ENCODE assay signal across 10 mouse cellular contexts in genomic region chr16:62858018-62858417, GRCm38 (mm10). TPM values are rescaled to one million over a fixed set of nuclear protein-coding genes. Genes with fewer than 3 reads are reported as not detected.
DNase-seq lines count a peak whose midpoint lies in the region; ATAC-seq and TF ChIP-seq lines count a peak whose summit lies in the region.
"Had no signal": no experiment of that assay in that cellular context is flagged by ENCODE, and none has a peak within 500 bp of the region (broad histone marks: within the 10 kb centered on the region; RNA-seq: fewer than 3 reads in every experiment).

No protein-coding gene starts in this region.

- no peak overlapping the region for H3K4me3 ChIP-seq in left cerebral cortex, adult 2 months
- H3K4me3 ChIP-seq: myocyte had no signal

- DNase-seq in adrenal gland, postnatal 14 days, result peak; percentile 45
- no peak for DNase-seq in adrenal gland, postnatal 25 days
- DNase-seq in left cerebral cortex, adult 2 months (ENCODE audit: extremely low spot score in 1 of 2, low spot score in 2 of 2), result no peak
- no peak for DNase-seq in left cerebral cortex, postnatal 36 days (ENCODE audit: low spot score in 2 of 2)
- no peak for DNase-seq in heart, adult 9 months (ENCODE audit: low spot score in 2 of 2)
- DNase-seq in gastrocnemius, postnatal 14 days, result no peak

- no peak overlapping the region for H3K27ac ChIP-seq in left cerebral cortex, adult 2 months

- peak; percentile 59 for TF ChIP-seq CTCF in left cerebral cortex, adult 2 months (IDR thresholded peaks at IDR 0.05)

- intact Hi-C loops in left cerebral cortex, adult 2 months (cut with DNase I), result no loop called here
- intact Hi-C loops in left cerebral cortex, postnatal 36 days (cut with DNase I), result no loop called here
- intact Hi-C loops in gastrocnemius, postnatal 14 days (cut with DNase I; ENCODE audit: low total_unique reads), result no loop called here

- ATAC-seq in common myeloid progenitor, adult 5-6 weeks (replicated peaks; ENCODE audit: low read depth, poor library complexity, severe bottlenecking), result peak; percentile 53
- ATAC-seq in megakaryocyte, adult 5-6 weeks (ENCODE audit: poor library complexity, severe bottlenecking), result peak; percentile 38

RNA-seq across cellular contexts. Expression of gene Pros1, which starts 3.9 kb away (rescaled TPM):
- total RNA-seq in adrenal gland, postnatal 14 days (2021), result 42.1 and 47.9 TPM in 2 replicates
- 48.8 and 57.5 TPM in 2 replicates for total RNA-seq in adrenal gland, postnatal 25 days (2021)
- total RNA-seq in left cerebral cortex, adult 2 months (2021), result 1 to 10 TPM; 8.7 to 9.4 TPM
- total RNA-seq in left cerebral cortex, postnatal 36 days (2021), result 1 to 10 TPM; 8.3 to 9.6 TPM
- total RNA-seq in common myeloid progenitor, adult 5-6 weeks (2017), result 6.8 and 8.1 TPM in 2 replicates
- total RNA-seq in megakaryocyte, adult 5-6 weeks (2015), result 22.6 and 24.1 TPM in 2 replicates
- total RNA-seq in megakaryocyte, adult 5-6 weeks (2017), result 31.0 and 36.0 TPM in 2 replicates
- 10 to 100 TPM; 14.4 to 15.8 TPM for total RNA-seq in gastrocnemius, postnatal 14 days (2021)

RNA-seq across cellular contexts. Expression of gene Arl13b, which starts 11.2 kb away (rescaled TPM):
- total RNA-seq in adrenal gland, postnatal 14 days (2021), result 11.9 and 13.4 TPM in 2 replicates
- 14.2 and 16.1 TPM in 2 replicates for total RNA-seq in adrenal gland, postnatal 25 days (2021)
- 10 to 100 TPM in 1 of 2 experiments, 1 to 10 TPM in 1; 10.0 to 12.5 TPM for total RNA-seq in left cerebral cortex, adult 2 months (2021)
- total RNA-seq in left cerebral cortex, postnatal 36 days (2021), result 10 to 100 TPM in 1 of 2 experiments, 1 to 10 TPM in 1; 10.0 to 11.9 TPM
- total RNA-seq in common myeloid progenitor, adult 5-6 weeks (2017), result 12.4 and 14.7 TPM in 2 replicates
- 9.1 and 10.1 TPM in 2 replicates for total RNA-seq in megakaryocyte, adult 5-6 weeks (2015)
- total RNA-seq in megakaryocyte, adult 5-6 weeks (2017), result 8.5 and 9.6 TPM in 2 replicates
- total RNA-seq in gastrocnemius, postnatal 14 days (2021), result 1 to 10 TPM; 6.2 to 6.7 TPM

RNA-seq across cellular contexts. Expression of gene Stx19, which starts 43.5 kb away (rescaled TPM):
- total RNA-seq in adrenal gland, postnatal 14 days (2021), result not detected in 2 replicates
- total RNA-seq in adrenal gland, postnatal 25 days (2021), result not detected in 2 replicates
- total RNA-seq in left cerebral cortex, adult 2 months (2021), result not detected
- not detected for total RNA-seq in left cerebral cortex, postnatal 36 days (2021)
- total RNA-seq in common myeloid progenitor, adult 5-6 weeks (2017), result not detected in 2 replicates
- not detected in 2 replicates for total RNA-seq in megakaryocyte, adult 5-6 weeks (2015)
- not detected in 2 replicates for total RNA-seq in megakaryocyte, adult 5-6 weeks (2017)
- total RNA-seq in gastrocnemius, postnatal 14 days (2021), result not detected
- total RNA-seq: gastrocnemius, adult 18-20 months had no signal
